Mouse (Mus musculus) G1E (cell line): Measurements from ENCODE around the gene Cmtr1. TPM values are rescaled to one million over a fixed set of nuclear protein-coding genes. Genes with fewer than 3 reads are reported as not detected.
A peak's percentile ranks its signal among the peaks of the same experiment; 100 is the strongest.
"Not testable (repeated sequence)": the region's sequence is repeated elsewhere in the genome, so short reads cannot be mapped to it uniquely, and the experiment has no call there.

Experiments used
- ATAC-seq: 2 replicates; pipeline ENCODE4 v1.8.0; 2016; ENCODE audit warnings: mild to moderate bottlenecking; ENCODE audit not compliant: insufficient number of reproducible peaks, poor library complexity, low FRiP score, severe bottlenecking; ENCODE audit errors: extremely low read depth
- DNase-seq: peaks from one replicate; pipeline ENCODE4 v3.0.0; 2012; ENCODE audit warnings: low spot score
- H3K27me3 ChIP-seq: 2 replicates; pipeline ENCODE4 v1.6.1; 2012; ENCODE audit warnings: mild to moderate bottlenecking, low read length, inconsistent platforms; ENCODE audit not compliant: insufficient read depth
- H3K36me3 ChIP-seq: replicated peaks from 2 replicates; pipeline ENCODE3; 2012; ENCODE audit warnings: mild to moderate bottlenecking, inconsistent platforms
- H3K4me1 ChIP-seq: 2 replicates; pipeline ENCODE4 v1.6.1; 2012; ENCODE audit warnings: low read depth, low read length, inconsistent platforms, mixed read lengths; ENCODE audit not compliant: insufficient read depth
- H3K4me3 ChIP-seq: 2 replicates; pipeline ENCODE4 v1.5.1; 2012; ENCODE audit warnings: low read depth, mild to moderate bottlenecking, inconsistent platforms, low read length, moderate library complexity, mixed read lengths
- H3K9me3 ChIP-seq: replicated peaks from 2 replicates; pipeline ENCODE4 v1.6.1; 2012; ENCODE audit warnings: inconsistent platforms
- CTCF ChIP-seq: IDR thresholded peaks from 2 replicates; pipeline ENCODE4 v1.5.1; 2012; ENCODE audit warnings: low read depth, low read length, inconsistent platforms, mixed read lengths
- GATA1 ChIP-seq: IDR thresholded peaks from 2 replicates; pipeline ENCODE4 v1.6.1; 2012; ENCODE audit warnings: borderline replicate concordance, low read length, inconsistent platforms, mixed read lengths
- GATA2 ChIP-seq: IDR thresholded peaks from 2 replicates; pipeline ENCODE4 v1.6.1; 2012; ENCODE audit warnings: low read depth, low read length, inconsistent platforms, borderline replicate concordance
- POLR2AphosphoS5 ChIP-seq: IDR thresholded peaks from 2 replicates; pipeline ENCODE4 v1.6.1; 2012; ENCODE audit warnings: low read depth, low read length, inconsistent platforms; ENCODE audit not compliant: insufficient replicate concordance
- TAL1 ChIP-seq: conservative IDR thresholded peaks from 2 replicates; pipeline ENCODE4 v1.6.1; 2012; ENCODE audit warnings: low read depth, low read length, inconsistent platforms, mixed read lengths
- polyA plus RNA-seq: library from polyadenylated mRNA; stranded (reverse); fragments of >175 nt; gene quantifications from 2 replicates; pipeline ENCODE4 v1.2.3, GENCODE M21; 2012
- total RNA-seq, 2 experiments: library from RNA; stranded (forward) in 1 of 2; stranded (reverse) in 1 of 2; fragments of 200-1000 nt in 1 of 2; fragments of >200 nt in 1 of 2; fragmentation: Nextera tagmentation in 1 of 2; gene quantifications; 2 replicates each; pipeline ENCODE4 v1.2.3; 2014 to 2017

Gene Cmtr1
- total RNA-seq (2014; fragmentation: Nextera tagmentation), result 82.7 and 101 TPM in 2 replicates
- 155 and 182 TPM in 2 replicates for total RNA-seq (2017)
- 86.7 and 103 TPM in 2 replicates for polyA plus RNA-seq

DNA sequence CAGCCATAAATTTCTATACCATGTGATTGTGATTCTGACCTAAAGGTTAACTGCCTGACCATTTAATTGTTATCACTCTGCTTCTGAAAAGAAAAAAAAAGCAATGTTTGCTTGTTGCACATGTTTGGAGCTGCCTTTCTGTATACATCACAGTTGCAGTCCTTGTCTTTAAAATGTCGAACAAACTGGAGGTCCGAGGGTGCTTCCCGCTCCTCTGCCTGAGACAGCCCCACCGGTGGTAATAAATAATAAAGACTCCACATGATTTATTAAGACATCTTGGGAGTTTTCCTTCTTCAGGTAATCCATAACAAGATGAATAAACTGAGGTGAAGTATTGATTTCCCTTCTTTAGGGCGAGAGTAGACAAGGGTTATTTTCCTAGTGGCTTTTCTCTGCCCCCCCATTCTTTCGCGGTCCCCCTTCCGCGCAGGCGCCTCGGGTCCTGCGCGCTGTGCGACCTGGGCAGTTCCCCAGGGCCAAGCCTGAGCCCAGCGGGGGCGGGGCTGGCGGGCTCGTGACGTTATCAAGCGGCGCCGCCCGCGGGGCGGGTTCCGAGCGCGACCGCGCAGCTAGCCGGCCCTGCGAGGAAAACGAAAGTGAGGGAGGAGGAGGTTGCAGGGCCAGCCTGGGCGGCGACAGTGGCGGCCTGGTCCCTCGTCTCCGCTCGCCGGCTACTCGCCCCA lies at the start of gene Cmtr1:
Gene Cmtr1 (plus strand): TSS at position 520 of the 686 bp plus-strand sequence.
- TF ChIP-seq POLR2AphosphoS5, result no peak
- TF ChIP-seq GATA2, result no peak
- TF ChIP-seq TAL1, result no peak
- TF ChIP-seq GATA1, result no peak
- no peak for TF ChIP-seq CTCF
- peak; percentile 95 for DNase-seq

GRCm38 (mm10) chr17:29613453-29613852 lies 46.9 kb upstream of the Cmtr1 start:
- Histone ChIP-seq H3K4me1 (peaks cover 39% of the 10 kb centered on the region), H3K36me3 (peaks cover 22% of the 10 kb centered on the region)
- not testable (repeated sequence) for H3K9me3 ChIP-seq, H3K27me3 ChIP-seq, DNase-seq, ATAC-seq, H3K4me3 ChIP-seq

More for the DNA sequence above, at the start of gene Cmtr1:
- H3K4me3 ChIP-seq, result peak within 1 kb of the TSS; percentile 96
- no peaks in the 10 kb centered on the region for H3K27me3 ChIP-seq
- no peaks in the 10 kb centered on the region for H3K9me3 ChIP-seq
- peaks cover 31% of the 10 kb centered on the region for H3K36me3 ChIP-seq
- ATAC-seq, result peak; percentile 54; the same call in 1 of the 2 replicates
- H3K4me1 ChIP-seq, result peaks cover 60% of the 10 kb centered on the region

DNA sequence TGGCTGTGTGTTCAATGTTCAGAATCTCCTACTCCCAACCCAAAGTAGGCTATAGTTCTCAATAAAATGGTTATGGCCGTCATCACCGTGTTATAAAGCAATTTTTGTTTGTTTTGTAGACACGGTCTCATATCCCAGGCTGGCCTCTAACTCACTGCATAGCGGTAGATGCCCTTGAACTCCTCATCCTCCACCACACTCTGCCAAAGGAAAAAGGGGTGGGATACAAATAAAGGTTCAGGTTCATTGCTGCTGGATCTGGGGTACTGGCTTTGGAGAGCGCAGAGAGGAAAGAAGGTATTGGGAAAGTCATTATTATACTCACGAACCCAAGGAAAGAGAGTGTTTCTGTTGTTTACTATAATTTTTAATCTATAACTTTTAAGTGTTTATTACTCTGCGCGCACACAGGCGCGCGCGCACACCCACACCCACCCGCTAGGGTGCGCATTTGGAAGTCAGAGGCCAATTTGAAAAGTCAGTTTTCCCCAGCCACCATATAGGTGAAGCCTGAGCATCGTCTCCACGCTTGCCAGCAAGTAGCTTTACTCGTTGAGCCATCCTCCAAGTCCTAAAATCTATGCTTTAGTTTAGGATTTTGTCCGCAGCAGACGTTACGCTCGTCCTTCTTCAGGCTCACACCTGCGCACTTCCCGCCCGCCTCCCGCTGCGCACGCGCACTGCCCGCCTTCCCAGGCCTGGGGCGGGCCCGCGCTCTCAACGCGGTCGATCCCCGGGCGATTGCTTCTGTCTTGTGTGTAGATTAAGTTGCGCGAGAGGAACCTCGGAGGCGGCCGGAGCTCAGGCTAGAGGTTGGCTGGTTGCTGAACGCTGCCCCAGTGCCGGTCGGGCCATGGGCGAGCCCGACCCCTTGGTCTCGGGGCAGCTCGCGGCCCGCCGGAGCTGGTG lies 46.0 kb upstream of the Cmtr1 start, which contains the start of the genes Rnf8 and Gm28043:
Gene Rnf8 (plus strand): TSS at position 676 of the 909 bp plus-strand sequence.
Gene Gm28043 (plus strand): TSS at position 762 of the 909 bp plus-strand sequence.
- H3K27me3 ChIP-seq, result no peaks in the 10 kb centered on the region
- H3K9me3 ChIP-seq, result no peaks in the 10 kb centered on the region
- peak; percentile 85 for DNase-seq
- H3K4me3 ChIP-seq, result peak within 1 kb of the TSS; percentile 92
- peaks cover 29% of the 10 kb centered on the region for H3K36me3 ChIP-seq
- TF ChIP-seq POLR2AphosphoS5, result no peak
- TF ChIP-seq GATA2, result no peak
- no peak for TF ChIP-seq CTCF
- TF ChIP-seq GATA1, result no peak
- TF ChIP-seq TAL1, result no peak
- H3K4me1 ChIP-seq, result peaks cover 41% of the 10 kb centered on the region
- peak; percentile 73 for ATAC-seq

DNA sequence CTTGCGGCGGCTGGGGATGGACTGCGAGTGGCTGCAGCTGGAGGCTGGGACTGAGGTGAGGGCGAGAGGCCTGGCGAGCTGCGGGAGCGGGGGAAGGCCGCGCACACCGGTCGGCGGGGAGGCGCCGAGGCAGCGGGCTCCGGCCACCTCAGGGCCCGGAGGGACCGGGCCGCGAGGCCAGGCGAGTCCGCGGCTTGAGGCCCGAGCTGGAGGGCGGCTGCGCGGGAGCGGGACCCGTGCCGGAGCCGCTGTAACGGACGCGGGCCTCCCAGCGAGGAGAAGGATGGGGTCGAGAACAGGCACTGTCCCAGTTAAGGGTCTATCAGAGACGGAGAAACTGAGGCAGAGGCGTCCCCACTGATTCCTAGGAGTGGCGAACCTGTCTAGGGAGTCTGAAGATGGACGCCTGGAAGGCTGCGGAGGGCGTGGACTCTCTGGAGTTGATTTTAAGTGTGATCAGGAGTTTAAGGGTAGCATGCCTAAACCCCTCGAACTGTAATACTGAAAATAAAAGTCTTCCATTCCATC lies 45.3 kb upstream of the Cmtr1 start:
- H3K27me3 ChIP-seq, result no peaks in the 10 kb centered on the region
- H3K4me1 ChIP-seq, result peaks cover 41% of the 10 kb centered on the region
- ATAC-seq (no peak), DNase-seq (no peak)
- no peaks in the 10 kb centered on the region for H3K9me3 ChIP-seq
- peaks cover 36% of the 10 kb centered on the region for H3K36me3 ChIP-seq
- TF ChIP-seq GATA1 (no peak), GATA2 (no peak), TAL1 (no peak), CTCF (no peak), POLR2AphosphoS5 (no peak)
- H3K4me3 ChIP-seq, result peak overlapping the region; percentile 92

- Histone ChIP-seq H3K27me3 (no peaks in the 10 kb centered on the region), H3K4me1 (peaks cover 41% of the 10 kb centered on the region), H3K36me3 (peaks cover 41% of the 10 kb centered on the region), H3K4me3 (peak overlapping the region; percentile 92), H3K9me3 (no peaks in the 10 kb centered on the region)
- ATAC-seq, result no peak
- TF ChIP-seq TAL1 (no peak), CTCF (no peak), GATA2 (no peak), POLR2AphosphoS5 (no peak), GATA1 (no peak)
- no peak for DNase-seq
Measured at GRCm38 (mm10) chr17:29615616-29616015, 44.8 kb upstream of the Cmtr1 start.

- Histone ChIP-seq H3K4me1 (peaks cover 31% of the 10 kb centered on the region), H3K9me3 (no peaks in the 10 kb centered on the region), H3K36me3 (peaks cover 77% of the 10 kb centered on the region), H3K4me3 (no peak overlapping the region), H3K27me3 (no peaks in the 10 kb centered on the region)
- DNase-seq (no peak), ATAC-seq (no peak)
- TF ChIP-seq POLR2AphosphoS5 (no peak), GATA2 (no peak), TAL1 (no peak), CTCF (no peak), GATA1 (no peak)
Measured at GRCm38 (mm10) chr17:29619231-29619630, 41.2 kb upstream of the Cmtr1 start.
